Mouse (Mus musculus): ENCODE data around the gene Adcy2. TPM values are rescaled to one million over a fixed set of nuclear protein-coding genes. Genes with fewer than 3 reads are reported as not detected.

Adcy2 gene
- polyA plus RNA-seq, 1 experiment from 2014 or later: 1.4 TPM

- Histone ChIP-seq H3K27me3 (ENCODE audit: control insufficient read depth, insufficient read depth, low read length) (no peaks in the 10 kb centered on the region), H3K4me3 (ENCODE audit: low read depth, low read length) (no peak overlapping the region), H3K9me3 (ENCODE audit: control insufficient read depth, low read length) (no peaks in the 10 kb centered on the region), H3K9ac (ENCODE audit: low read length) (no peak overlapping the region), H3K36me3 (ENCODE audit: control insufficient read depth, insufficient read depth, low read length) (no peaks in the 10 kb centered on the region), H3K4me1 (ENCODE audit: control insufficient read depth, insufficient read depth, low read length) (no peaks in the 10 kb centered on the region), H3K4me2 (no peak overlapping the region), H3K27ac (ENCODE audit: low read depth, low read length) (no peak overlapping the region)
- no peak for ATAC-seq (ENCODE audit: low FRiP score)
- no peak for DNase-seq (ENCODE audit: low spot score, missing footprints)
- 76% methylated on average over 1 of the region's 1 CpGs for WGBS
These were observed 318.9 kb downstream of the Adcy2 start for GRCm38 (mm10) chr13:68680429-68680828.

DNA sequence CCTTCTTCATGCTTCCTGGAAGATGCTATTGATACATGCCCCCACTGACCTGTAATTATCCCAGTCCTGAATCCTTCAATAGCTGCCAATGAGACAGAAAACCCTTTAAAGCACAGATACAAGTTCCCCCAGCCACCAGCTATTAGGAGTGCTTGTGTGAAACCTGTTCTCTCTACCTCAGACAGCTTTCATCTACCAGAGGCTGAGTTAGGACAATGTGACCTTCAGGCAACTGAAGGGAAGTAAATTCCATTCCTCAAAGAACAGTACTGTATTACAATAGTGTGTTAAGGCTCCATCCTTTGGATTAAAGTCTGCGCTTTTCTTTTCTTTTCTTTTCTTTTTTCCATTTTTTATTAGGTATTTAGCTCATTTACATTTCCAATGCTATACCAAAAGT lies 356.6 kb downstream of the Adcy2 start:
- ATAC-seq (ENCODE audit: low FRiP score): no peak
- Histone ChIP-seq H3K27ac (ENCODE audit: low read depth, low read length) (no peak overlapping the region), H3K36me3 (ENCODE audit: control insufficient read depth, insufficient read depth, low read length) (no peaks in the 10 kb centered on the region), H3K9ac (ENCODE audit: low read length) (no peak overlapping the region), H3K4me1 (ENCODE audit: control insufficient read depth, insufficient read depth, low read length) (no peaks in the 10 kb centered on the region), H3K4me3 (ENCODE audit: low read depth, low read length) (no peak overlapping the region), H3K27me3 (ENCODE audit: control insufficient read depth, insufficient read depth, low read length) (no peaks in the 10 kb centered on the region), H3K4me2 (no peak overlapping the region), H3K9me3 (ENCODE audit: control insufficient read depth, low read length) (no peaks in the 10 kb centered on the region)
- no peak for DNase-seq (ENCODE audit: low spot score, missing footprints)
- WGBS: 100% methylated on average over 1 of the region's 1 CpGs

DNA sequence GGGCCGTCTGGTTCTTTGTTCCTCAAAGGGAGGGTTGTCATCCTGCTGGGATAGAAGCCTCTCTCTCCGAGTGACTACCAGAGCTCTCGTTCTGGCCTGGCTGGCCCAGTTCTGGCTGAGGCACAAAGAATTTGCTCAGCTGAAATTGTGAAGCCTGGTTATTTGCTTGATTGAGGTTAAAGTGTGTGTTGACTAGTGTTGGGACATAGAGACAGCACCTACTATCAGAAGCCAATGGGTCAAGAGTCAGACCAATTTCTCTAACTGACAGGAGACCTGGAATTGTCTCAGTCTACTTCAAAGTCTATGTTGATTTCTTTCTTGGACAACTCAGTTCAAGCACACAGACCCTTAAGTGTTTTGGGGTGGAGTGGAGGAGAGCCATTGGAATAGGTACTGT lies 372.3 kb downstream of the Adcy2 start:
- Histone ChIP-seq H3K4me2 (no peak overlapping the region), H3K27me3 (ENCODE audit: control insufficient read depth, insufficient read depth, low read length) (no peaks in the 10 kb centered on the region), H3K9ac (ENCODE audit: low read length) (no peak overlapping the region), H3K36me3 (ENCODE audit: control insufficient read depth, insufficient read depth, low read length) (no peaks in the 10 kb centered on the region), H3K4me1 (ENCODE audit: control insufficient read depth, insufficient read depth, low read length) (no peaks in the 10 kb centered on the region), H3K27ac (ENCODE audit: low read depth, low read length) (no peak overlapping the region), H3K9me3 (ENCODE audit: control insufficient read depth, low read length) (no peaks in the 10 kb centered on the region), H3K4me3 (ENCODE audit: low read depth, low read length) (no peak overlapping the region)
- no peak for DNase-seq (ENCODE audit: low spot score, missing footprints)
- no peak for ATAC-seq (ENCODE audit: low FRiP score)
- WGBS: 81% methylated on average over 3 of the region's 3 CpGs

GRCm38 (mm10) chr13:68622792-68623191 lies 376.5 kb downstream of the Adcy2 start:
- 0 out of 2 replicates have a peak, but pooled peaks have one; percentile 40 for ATAC-seq (ENCODE audit: low FRiP score)
- H3K36me3 ChIP-seq (ENCODE audit: control insufficient read depth, insufficient read depth, low read length): no peaks in the 10 kb centered on the region
- DNase-seq (ENCODE audit: low spot score, missing footprints): no peak
- 71% methylated on average over 6 of the region's 6 CpGs for WGBS
- H3K27ac ChIP-seq (ENCODE audit: low read depth, low read length): no peak overlapping the region
- no peaks in the 10 kb centered on the region for H3K27me3 ChIP-seq (ENCODE audit: control insufficient read depth, insufficient read depth, low read length)
- H3K4me3 ChIP-seq (ENCODE audit: low read depth, low read length): no peak overlapping the region
- no peak overlapping the region for H3K9ac ChIP-seq (ENCODE audit: low read length)
- H3K4me1 ChIP-seq (ENCODE audit: control insufficient read depth, insufficient read depth, low read length): no peaks in the 10 kb centered on the region
- H3K9me3 ChIP-seq (ENCODE audit: control insufficient read depth, low read length): no peaks in the 10 kb centered on the region
- no peak overlapping the region for H3K4me2 ChIP-seq

DNA sequence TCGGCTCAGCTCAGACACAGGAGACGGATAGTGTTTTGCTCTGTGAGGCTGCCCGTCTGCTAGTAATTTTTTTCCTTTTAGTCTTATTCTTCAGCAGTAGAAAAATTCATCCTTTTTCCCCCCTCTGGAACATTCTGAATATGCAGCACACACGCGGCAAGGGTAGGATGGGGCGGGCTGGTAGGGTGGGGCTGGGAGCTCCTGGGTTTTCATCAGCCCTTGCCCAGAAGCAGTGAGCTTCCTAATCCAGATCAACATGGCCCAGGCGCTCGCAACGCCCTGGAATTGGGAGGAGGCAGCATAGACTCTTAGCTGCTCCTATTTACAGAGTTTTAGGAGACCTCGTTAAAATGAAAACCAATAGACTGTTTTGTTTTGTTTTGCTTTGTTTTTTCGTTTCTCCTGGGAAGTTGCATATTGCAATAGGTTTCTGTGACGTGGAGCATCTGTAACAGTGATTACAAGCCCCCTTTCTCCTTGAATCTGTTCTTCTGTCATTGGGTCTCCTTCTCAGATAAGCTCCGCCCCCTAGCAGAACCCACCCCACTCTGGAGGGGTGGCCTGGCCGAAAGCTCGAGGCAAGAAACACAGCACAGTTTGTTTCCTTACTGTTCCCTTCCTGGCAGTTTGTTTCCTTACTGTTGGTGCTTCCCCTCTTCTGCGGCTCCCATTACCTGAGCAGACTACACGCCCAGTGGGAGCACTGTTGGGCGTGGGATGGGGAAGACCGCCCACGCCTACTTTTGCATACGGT lies 391.5 kb downstream of the Adcy2 start:
- Histone ChIP-seq H3K9me3 (ENCODE audit: control insufficient read depth, low read length) (no peaks in the 10 kb centered on the region), H3K4me2 (no peak overlapping the region), H3K27ac (ENCODE audit: low read depth, low read length) (no peak overlapping the region), H3K4me3 (ENCODE audit: low read depth, low read length) (no peak overlapping the region), H3K36me3 (ENCODE audit: control insufficient read depth, insufficient read depth, low read length) (no peaks in the 10 kb centered on the region), H3K9ac (ENCODE audit: low read length) (no peak overlapping the region), H3K27me3 (ENCODE audit: control insufficient read depth, insufficient read depth, low read length) (peaks cover 2% of the 10 kb centered on the region; the same call in 1 of the 2 replicates), H3K4me1 (ENCODE audit: control insufficient read depth, insufficient read depth, low read length) (no peaks in the 10 kb centered on the region)
- 58% methylated on average over 21 of the region's 21 CpGs for WGBS
- ATAC-seq (ENCODE audit: low FRiP score): no peak
- no peak for DNase-seq (ENCODE audit: low spot score, missing footprints)

- Histone ChIP-seq H3K4me1 (ENCODE audit: control insufficient read depth, insufficient read depth, low read length) (no peaks in the 10 kb centered on the region), H3K36me3 (ENCODE audit: control insufficient read depth, insufficient read depth, low read length) (no peaks in the 10 kb centered on the region), H3K27ac (ENCODE audit: low read depth, low read length) (no peak overlapping the region), H3K9ac (ENCODE audit: low read length) (no peak overlapping the region), H3K4me2 (peak overlapping the region; percentile 18; the same call in 1 of the 2 replicates), H3K9me3 (ENCODE audit: control insufficient read depth, low read length) (no peaks in the 10 kb centered on the region), H3K4me3 (ENCODE audit: low read depth, low read length) (0 out of 2 replicates have a peak overlapping the region, but pooled peaks have one; percentile 2), H3K27me3 (ENCODE audit: control insufficient read depth, insufficient read depth, low read length) (peaks cover 2% of the 10 kb centered on the region; the same call in 1 of the 2 replicates)
- 3% methylated on average over 11 of the region's 11 CpGs for WGBS
- ATAC-seq (ENCODE audit: low FRiP score) (peak; percentile 83), DNase-seq (ENCODE audit: low spot score, missing footprints) (no peak)
These were observed 393.6 kb downstream of the Adcy2 start for GRCm38 (mm10) chr13:68605689-68606126.

DNA sequence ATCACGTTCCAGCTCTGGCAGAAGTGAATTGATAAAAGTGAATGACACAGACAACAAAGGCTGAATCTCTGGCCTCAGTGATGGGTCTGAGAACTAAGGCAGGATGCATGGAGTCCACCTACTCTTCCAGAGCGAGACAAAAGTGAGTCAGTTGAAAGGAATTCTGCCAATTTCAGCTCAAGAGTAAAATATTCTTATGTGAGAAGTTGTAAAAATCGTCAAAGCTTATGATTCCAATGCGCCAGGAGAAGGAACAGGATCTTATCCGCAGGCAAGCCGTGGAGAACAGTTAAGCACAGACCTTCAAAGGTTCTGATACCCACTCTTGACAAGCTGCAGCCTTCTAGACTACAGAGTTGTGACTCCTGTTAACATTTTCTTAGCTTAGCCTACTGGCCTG lies 396.3 kb downstream of the Adcy2 start:
- no peaks in the 10 kb centered on the region for H3K36me3 ChIP-seq (ENCODE audit: control insufficient read depth, insufficient read depth, low read length)
- no peak overlapping the region for H3K27ac ChIP-seq (ENCODE audit: low read depth, low read length)
- no peak overlapping the region for H3K4me2 ChIP-seq
- peak; percentile 21 for DNase-seq (ENCODE audit: low spot score, missing footprints)
- no peaks in the 10 kb centered on the region for H3K4me1 ChIP-seq (ENCODE audit: control insufficient read depth, insufficient read depth, low read length)
- 84% methylated on average over 6 of the region's 6 CpGs for whole genome bisulfite sequencing
- H3K4me3 ChIP-seq (ENCODE audit: low read depth, low read length): no peak overlapping the region
- no peak for ATAC-seq (ENCODE audit: low FRiP score)
- H3K27me3 ChIP-seq (ENCODE audit: control insufficient read depth, insufficient read depth, low read length): no peaks in the 10 kb centered on the region
- no peaks in the 10 kb centered on the region for H3K9me3 ChIP-seq (ENCODE audit: control insufficient read depth, low read length)
- no peak overlapping the region for H3K9ac ChIP-seq (ENCODE audit: low read length)

- DNase-seq (ENCODE audit: low spot score, missing footprints): peak; percentile 83
These were observed 398.2 kb downstream of the Adcy2 start for GRCm38 (mm10) chr13:68601184-68601583.

GRCm38 (mm10) chr13:68598953-68599352 lies 400.4 kb downstream of the Adcy2 start:
- no peak overlapping the region for H3K27ac ChIP-seq (ENCODE audit: low read depth, low read length)
- no peaks in the 10 kb centered on the region for H3K36me3 ChIP-seq (ENCODE audit: control insufficient read depth, insufficient read depth, low read length)
- no peak overlapping the region for H3K4me2 ChIP-seq
- DNase-seq (ENCODE audit: low spot score, missing footprints) (peak; percentile 77), ATAC-seq (ENCODE audit: low FRiP score) (no peak)
- no peak overlapping the region for H3K9ac ChIP-seq (ENCODE audit: low read length)
- no peak overlapping the region for H3K4me3 ChIP-seq (ENCODE audit: low read depth, low read length)
- H3K27me3 ChIP-seq (ENCODE audit: control insufficient read depth, insufficient read depth, low read length): no peaks in the 10 kb centered on the region
- no peaks in the 10 kb centered on the region for H3K9me3 ChIP-seq (ENCODE audit: control insufficient read depth, low read length)
- no peaks in the 10 kb centered on the region; the same call in 1 of the 2 replicates for H3K4me1 ChIP-seq (ENCODE audit: control insufficient read depth, insufficient read depth, low read length)

More at GRCm38 (mm10) chr13:68601184-68601583, 398.2 kb downstream of the Adcy2 start:
- H3K9me3 ChIP-seq (ENCODE audit: control insufficient read depth, low read length): no peaks in the 10 kb centered on the region
- no peak overlapping the region for H3K4me3 ChIP-seq (ENCODE audit: low read depth, low read length)
- H3K4me2 ChIP-seq: no peak overlapping the region
- H3K4me1 ChIP-seq (ENCODE audit: control insufficient read depth, insufficient read depth, low read length): no peaks in the 10 kb centered on the region; the same call in 1 of the 2 replicates
- no peak overlapping the region for H3K9ac ChIP-seq (ENCODE audit: low read length)
- H3K27me3 ChIP-seq (ENCODE audit: control insufficient read depth, insufficient read depth, low read length): no peaks in the 10 kb centered on the region
- H3K36me3 ChIP-seq (ENCODE audit: control insufficient read depth, insufficient read depth, low read length): no peaks in the 10 kb centered on the region
- no peak overlapping the region for H3K27ac ChIP-seq (ENCODE audit: low read depth, low read length)
- 25% methylated on average over 6 of the region's 6 CpGs for WGBS
- no peak for ATAC-seq (ENCODE audit: low FRiP score)
